Mouse (Mus musculus) G1E (cell line): Measurements from ENCODE around the gene Mttp. TPM values are rescaled to one million over a fixed set of nuclear protein-coding genes. Genes with fewer than 3 reads are reported as not detected.

Experiments used
- ATAC-seq: 2 replicates; pipeline ENCODE4 v1.8.0; 2016; ENCODE audit warnings: mild to moderate bottlenecking; ENCODE audit not compliant: insufficient number of reproducible peaks, poor library complexity, low FRiP score, severe bottlenecking; ENCODE audit errors: extremely low read depth
- DNase-seq: peaks from one replicate; pipeline ENCODE4 v3.0.0; 2012; ENCODE audit warnings: low spot score
- H3K27me3 ChIP-seq: 2 replicates; pipeline ENCODE4 v1.6.1; 2012; ENCODE audit warnings: mild to moderate bottlenecking, low read length, inconsistent platforms; ENCODE audit not compliant: insufficient read depth
- H3K36me3 ChIP-seq: replicated peaks from 2 replicates; pipeline ENCODE3; 2012; ENCODE audit warnings: mild to moderate bottlenecking, inconsistent platforms
- H3K4me1 ChIP-seq: 2 replicates; pipeline ENCODE4 v1.6.1; 2012; ENCODE audit warnings: low read depth, low read length, inconsistent platforms, mixed read lengths; ENCODE audit not compliant: insufficient read depth
- H3K4me3 ChIP-seq: 2 replicates; pipeline ENCODE4 v1.5.1; 2012; ENCODE audit warnings: low read depth, mild to moderate bottlenecking, inconsistent platforms, low read length, moderate library complexity, mixed read lengths
- H3K9me3 ChIP-seq: replicated peaks from 2 replicates; pipeline ENCODE4 v1.6.1; 2012; ENCODE audit warnings: inconsistent platforms
- CTCF ChIP-seq: IDR thresholded peaks from 2 replicates; pipeline ENCODE4 v1.5.1; 2012; ENCODE audit warnings: low read depth, low read length, inconsistent platforms, mixed read lengths
- GATA1 ChIP-seq: IDR thresholded peaks from 2 replicates; pipeline ENCODE4 v1.6.1; 2012; ENCODE audit warnings: borderline replicate concordance, low read length, inconsistent platforms, mixed read lengths
- GATA2 ChIP-seq: IDR thresholded peaks from 2 replicates; pipeline ENCODE4 v1.6.1; 2012; ENCODE audit warnings: low read depth, low read length, inconsistent platforms, borderline replicate concordance
- POLR2AphosphoS5 ChIP-seq: IDR thresholded peaks from 2 replicates; pipeline ENCODE4 v1.6.1; 2012; ENCODE audit warnings: low read depth, low read length, inconsistent platforms; ENCODE audit not compliant: insufficient replicate concordance
- TAL1 ChIP-seq: conservative IDR thresholded peaks from 2 replicates; pipeline ENCODE4 v1.6.1; 2012; ENCODE audit warnings: low read depth, low read length, inconsistent platforms, mixed read lengths
- polyA plus RNA-seq: library from polyadenylated mRNA; stranded (reverse); fragments of >175 nt; gene quantifications from 2 replicates; pipeline ENCODE4 v1.2.3, GENCODE M21; 2012
- total RNA-seq, 2 experiments: library from RNA; stranded (forward) in 1 of 2; stranded (reverse) in 1 of 2; fragments of 200-1000 nt in 1 of 2; fragments of >200 nt in 1 of 2; fragmentation: Nextera tagmentation in 1 of 2; gene quantifications; 2 replicates each; pipeline ENCODE4 v1.2.3; 2014 to 2017

Gene Mttp
- total and polyA plus RNA-seq, 3 experiments, result 0.42 to 8.0 (median 3.4) TPM

GRCm38 (mm10) chr3:138065930-138066329 lies 78.8 kb downstream of the Mttp start:
- Histone ChIP-seq H3K4me3 (no peak overlapping the region), H3K36me3 (no peaks in the 10 kb centered on the region), H3K27me3 (peaks cover 63% of the 10 kb centered on the region), H3K9me3 (no peaks in the 10 kb centered on the region), H3K4me1 (peaks cover 12% of the 10 kb centered on the region)
- ATAC-seq, result no peak
- no peak for TF ChIP-seq GATA1
- no peak for TF ChIP-seq TAL1
- TF ChIP-seq POLR2AphosphoS5, result no peak
- TF ChIP-seq CTCF, result no peak
- TF ChIP-seq GATA2, result no peak
- DNase-seq, result no peak

- Histone ChIP-seq H3K4me1 (peaks cover 16% of the 10 kb centered on the region), H3K4me3 (no peak within 1 kb of the TSS), H3K36me3 (no peaks in the 10 kb centered on the region), H3K27me3 (peaks cover 60% of the 10 kb centered on the region), H3K9me3 (no peaks in the 10 kb centered on the region)
- ATAC-seq (no peak), DNase-seq (no peak)
- TF ChIP-seq GATA2 (no peak), TAL1 (no peak), CTCF (no peak), GATA1 (no peak), POLR2AphosphoS5 (no peak)
Measured at GRCm38 (mm10) chr3:138064732-138065645, 79.8 kb downstream of the Mttp start, which contains the start of gene 1110002E22Rik. Gene 1110002E22Rik (plus strand): TSS chr3:138065052.

GRCm38 (mm10) chr3:138063731-138064329 lies 80.9 kb downstream of the Mttp start:
- H3K36me3 ChIP-seq, result no peaks in the 10 kb centered on the region
- H3K27me3 ChIP-seq, result peaks cover 49% of the 10 kb centered on the region
- H3K4me1 ChIP-seq, result peaks cover 17% of the 10 kb centered on the region
- DNase-seq, result no peak
- no peak for ATAC-seq
- no peak overlapping the region for H3K4me3 ChIP-seq
- TF ChIP-seq TAL1 (no peak), CTCF (no peak), GATA2 (no peak), GATA1 (no peak), POLR2AphosphoS5 (no peak)
- no peaks in the 10 kb centered on the region for H3K9me3 ChIP-seq

- H3K4me3 ChIP-seq, result no peak overlapping the region
- DNase-seq, result no peak
- no peak for TF ChIP-seq TAL1
- no peak for TF ChIP-seq GATA1
- no peak for TF ChIP-seq CTCF
- TF ChIP-seq GATA2, result no peak
- TF ChIP-seq POLR2AphosphoS5, result no peak
- ATAC-seq, result no peak
- H3K4me1 ChIP-seq, result peaks cover 20% of the 10 kb centered on the region
- H3K36me3 ChIP-seq, result no peaks in the 10 kb centered on the region
- no peaks in the 10 kb centered on the region for H3K9me3 ChIP-seq
- H3K27me3 ChIP-seq, result peaks cover 37% of the 10 kb centered on the region
Measured at GRCm38 (mm10) chr3:138062673-138063072, 82.1 kb downstream of the Mttp start.

- DNase-seq (no peak), ATAC-seq (peak; percentile 38)
- no peak overlapping the region for H3K4me3 ChIP-seq
- no peaks in the 10 kb centered on the region for H3K36me3 ChIP-seq
- H3K4me1 ChIP-seq, result peaks cover 20% of the 10 kb centered on the region
- H3K9me3 ChIP-seq, result no peaks in the 10 kb centered on the region
- peaks cover 24% of the 10 kb centered on the region for H3K27me3 ChIP-seq
- TF ChIP-seq POLR2AphosphoS5 (no peak), GATA2 (no peak), TAL1 (no peak), GATA1 (no peak), CTCF (no peak)
Measured at GRCm38 (mm10) chr3:138061205-138061911, 83.4 kb downstream of the Mttp start.

- no peak for ATAC-seq
Measured at GRCm38 (mm10) chr3:138060429-138060828, 84.3 kb downstream of the Mttp start.

More at GRCm38 (mm10) chr3:138060429-138060828, 84.3 kb downstream of the Mttp start:
- peaks cover 20% of the 10 kb centered on the region for H3K4me1 ChIP-seq
- no peak overlapping the region for H3K4me3 ChIP-seq
- peaks cover 15% of the 10 kb centered on the region for H3K27me3 ChIP-seq
- H3K36me3 ChIP-seq, result no peaks in the 10 kb centered on the region
- DNase-seq, result no peak
- H3K9me3 ChIP-seq, result no peaks in the 10 kb centered on the region
- TF ChIP-seq CTCF (no peak), POLR2AphosphoS5 (no peak), TAL1 (no peak), GATA1 (no peak), GATA2 (no peak)
